Mouse (Mus musculus): ENCODE data around the gene Dnajc27. TPM values are rescaled to one million over a fixed set of nuclear protein-coding genes. Genes with fewer than 3 reads are reported as not detected.
A peak's percentile ranks its signal among the peaks of the same experiment; 100 is the strongest.

The Dnajc27 gene
- polyA plus RNA-seq, 1 experiment from 2014 or later = 25.8 TPM

DNA sequence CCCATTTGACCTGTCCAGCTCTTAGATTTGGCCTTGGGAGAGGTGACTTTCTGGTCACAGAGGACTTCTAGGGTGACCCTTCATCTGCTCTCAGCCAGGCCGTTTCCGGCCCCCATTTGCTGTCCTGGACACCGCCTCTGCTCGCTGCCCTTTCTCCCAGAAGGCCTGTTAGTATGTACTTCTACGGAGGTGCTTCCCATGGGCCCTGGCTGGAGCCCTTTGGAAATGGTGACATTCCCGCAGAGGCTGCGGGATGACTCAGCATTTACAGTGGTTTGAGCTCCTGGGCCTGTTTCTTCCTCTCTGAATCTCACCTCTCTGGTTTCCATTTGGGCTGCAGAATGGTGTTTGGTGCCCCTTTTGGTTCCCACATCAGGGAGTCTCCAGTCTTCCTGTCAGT is 45.0 kb downstream of the Dnajc27 start:
- WGBS = 85% methylated on average over 7 of the region's 7 CpGs
- no peak for ATAC-seq
- no peak overlapping the region for H3K4me3 ChIP-seq (ENCODE audit: low read depth, low read length)

DNA sequence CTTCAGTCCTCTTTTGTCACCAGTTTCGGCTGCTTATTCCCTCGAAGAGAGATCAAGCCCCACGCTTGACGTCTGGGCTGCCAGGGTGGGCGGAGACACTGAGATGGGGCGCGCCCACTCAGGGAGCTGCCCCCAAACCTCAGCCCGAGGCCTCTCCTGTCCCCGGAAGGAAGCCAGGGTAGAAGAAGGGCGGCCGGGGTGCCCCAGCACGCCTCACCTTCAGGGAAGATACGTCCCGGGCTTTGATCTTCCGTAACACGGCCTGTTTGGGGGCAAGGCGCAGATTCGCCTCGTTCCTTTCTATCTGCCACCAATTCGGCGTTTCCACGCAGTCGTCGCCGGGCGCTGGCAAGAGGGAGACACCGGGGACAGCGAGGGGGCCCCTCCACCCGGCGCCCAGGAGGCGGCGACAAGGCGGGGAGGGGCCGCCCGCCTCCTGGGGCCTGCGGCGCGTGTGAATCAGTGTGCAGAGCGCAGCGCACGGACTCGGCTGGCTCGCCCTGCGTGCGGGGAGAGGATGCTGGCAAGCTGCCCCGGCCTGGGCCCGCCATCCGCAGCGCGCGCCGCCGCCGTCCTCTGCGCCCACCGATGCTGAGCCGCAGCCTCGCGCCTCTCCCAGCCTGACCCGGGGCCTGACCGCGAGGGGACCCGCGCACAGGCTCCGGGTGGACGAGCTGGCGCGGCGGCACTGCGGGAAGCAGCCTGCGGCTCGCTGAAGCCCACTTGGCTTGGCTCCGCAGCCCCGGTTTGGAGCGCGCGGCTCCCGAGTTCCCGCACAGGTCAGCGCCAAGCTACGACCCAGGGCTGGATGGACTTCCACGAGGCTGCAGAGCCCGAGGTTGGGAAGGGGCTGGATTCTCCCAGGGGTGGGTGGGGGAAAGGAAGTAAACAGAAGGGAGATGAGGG is 50.8 kb downstream of the Dnajc27 start, which contains the start of gene Adcy3:
Gene Adcy3 (plus strand): TSS at position 163 of the 906 bp plus-strand sequence.
- no peaks in the 10 kb centered on the region for H3K27me3 ChIP-seq (ENCODE audit: control insufficient read depth, insufficient read depth, low read depth, low read length)
- no peaks in the 10 kb centered on the region for H3K9me3 ChIP-seq (replicated peaks; ENCODE audit: control insufficient read depth, low read length, poor library complexity, severe bottlenecking)
- H3K4me1 ChIP-seq (ENCODE audit: control insufficient read depth, insufficient read depth, low read length) = peaks cover 17% of the 10 kb centered on the region
- peak within 1 kb of the TSS; percentile 83 for H3K4me2 ChIP-seq (ENCODE audit: low read length)
- peak within 1 kb of the TSS; percentile 85 for H3K9ac ChIP-seq (ENCODE audit: low read depth, low read length)
- ATAC-seq = peak; percentile 89
- no peaks in the 10 kb centered on the region for H3K36me3 ChIP-seq (ENCODE audit: control insufficient read depth, insufficient read depth, low read length)
- H3K4me3 ChIP-seq (ENCODE audit: low read depth, low read length) = peak within 1 kb of the TSS; percentile 61
- peak within 1 kb of the TSS; percentile 79 for H3K27ac ChIP-seq (ENCODE audit: low read length)
- WGBS = under 1% methylated on average over 77 of the region's 83 CpGs

More for the DNA sequence above, 45.0 kb downstream of the Dnajc27 start:
- H3K27me3 ChIP-seq (ENCODE audit: control insufficient read depth, insufficient read depth, low read depth, low read length) = no peaks in the 10 kb centered on the region
- H3K27ac ChIP-seq (ENCODE audit: low read length) = no peak overlapping the region
- H3K36me3 ChIP-seq (ENCODE audit: control insufficient read depth, insufficient read depth, low read length) = no peaks in the 10 kb centered on the region
- no peaks in the 10 kb centered on the region for H3K9me3 ChIP-seq (replicated peaks; ENCODE audit: control insufficient read depth, low read length, poor library complexity, severe bottlenecking)
- H3K4me1 ChIP-seq (ENCODE audit: control insufficient read depth, insufficient read depth, low read length) = no peaks in the 10 kb centered on the region
- H3K4me2 ChIP-seq (ENCODE audit: low read length) = no peak overlapping the region
- no peak overlapping the region for H3K9ac ChIP-seq (ENCODE audit: low read depth, low read length)

DNA sequence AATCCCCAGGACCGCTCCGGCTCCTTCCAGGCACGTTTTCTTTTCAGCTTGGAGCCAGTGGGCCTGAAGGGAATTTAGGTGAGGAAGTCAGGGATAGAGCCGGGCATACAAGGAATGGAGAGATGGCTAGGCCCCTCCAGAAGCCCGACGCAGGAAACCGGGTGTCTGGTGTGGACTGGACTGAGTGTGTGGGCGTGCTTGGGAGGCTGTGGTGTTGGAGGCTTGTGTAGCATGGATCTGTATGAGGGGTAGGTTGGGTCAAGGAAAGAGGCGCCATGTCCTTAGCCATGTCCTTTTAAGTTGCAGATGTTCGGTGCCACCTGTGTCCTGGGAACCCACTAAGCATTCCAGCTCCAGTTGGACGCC is 51.4 kb downstream of the Dnajc27 start:
- WGBS = 33% methylated on average over 11 of the region's 11 CpGs
- no peaks in the 10 kb centered on the region for H3K9me3 ChIP-seq (replicated peaks; ENCODE audit: control insufficient read depth, low read length, poor library complexity, severe bottlenecking)
- H3K4me3 ChIP-seq (ENCODE audit: low read depth, low read length) = peak overlapping the region; percentile 61
- H3K27me3 ChIP-seq (ENCODE audit: control insufficient read depth, insufficient read depth, low read depth, low read length) = no peaks in the 10 kb centered on the region
- peaks cover 17% of the 10 kb centered on the region for H3K4me1 ChIP-seq (ENCODE audit: control insufficient read depth, insufficient read depth, low read length)
- no peaks in the 10 kb centered on the region for H3K36me3 ChIP-seq (ENCODE audit: control insufficient read depth, insufficient read depth, low read length)
- peak overlapping the region; percentile 85 for H3K9ac ChIP-seq (ENCODE audit: low read depth, low read length)
- ATAC-seq = peak; percentile 43
- H3K27ac ChIP-seq (ENCODE audit: low read length) = peak overlapping the region; percentile 79
- H3K4me2 ChIP-seq (ENCODE audit: low read length) = peak overlapping the region; percentile 83

DNA sequence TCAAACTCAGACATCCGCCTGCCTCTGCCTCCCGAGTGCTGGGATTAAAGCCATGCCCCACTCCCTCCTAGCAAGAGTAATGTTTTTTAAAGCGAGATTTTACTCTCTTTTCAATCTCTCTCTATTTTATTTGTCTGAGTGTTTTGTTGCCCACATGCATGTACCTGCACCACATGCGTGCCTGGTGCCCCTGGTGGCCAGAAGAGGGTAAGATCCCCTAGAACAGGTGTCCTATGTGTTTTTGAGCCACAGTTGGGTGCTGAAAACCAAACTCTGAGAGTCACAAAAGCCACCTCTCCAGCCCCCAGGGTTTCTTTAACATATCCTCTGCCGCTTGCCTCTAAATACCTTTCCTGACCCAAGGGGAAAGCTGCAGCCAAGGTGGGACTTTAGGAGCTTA is 60.8 kb downstream of the Dnajc27 start:
- H3K27ac ChIP-seq (ENCODE audit: low read length) = no peak overlapping the region
- no peaks in the 10 kb centered on the region; the same call in 1 of the 2 replicates for H3K4me1 ChIP-seq (ENCODE audit: control insufficient read depth, insufficient read depth, low read length)
- H3K9me3 ChIP-seq (replicated peaks; ENCODE audit: control insufficient read depth, low read length, poor library complexity, severe bottlenecking) = no peaks in the 10 kb centered on the region
- no peak overlapping the region for H3K4me2 ChIP-seq (ENCODE audit: low read length)
- WGBS = 89% methylated on average over 5 of the region's 5 CpGs
- H3K36me3 ChIP-seq (ENCODE audit: control insufficient read depth, insufficient read depth, low read length) = no peaks in the 10 kb centered on the region; the same call in 1 of the 2 replicates
- H3K4me3 ChIP-seq (ENCODE audit: low read depth, low read length) = no peak overlapping the region
- no peak for ATAC-seq
- no peak overlapping the region for H3K9ac ChIP-seq (ENCODE audit: low read depth, low read length)
- H3K27me3 ChIP-seq (ENCODE audit: control insufficient read depth, insufficient read depth, low read depth, low read length) = no peaks in the 10 kb centered on the region

DNA sequence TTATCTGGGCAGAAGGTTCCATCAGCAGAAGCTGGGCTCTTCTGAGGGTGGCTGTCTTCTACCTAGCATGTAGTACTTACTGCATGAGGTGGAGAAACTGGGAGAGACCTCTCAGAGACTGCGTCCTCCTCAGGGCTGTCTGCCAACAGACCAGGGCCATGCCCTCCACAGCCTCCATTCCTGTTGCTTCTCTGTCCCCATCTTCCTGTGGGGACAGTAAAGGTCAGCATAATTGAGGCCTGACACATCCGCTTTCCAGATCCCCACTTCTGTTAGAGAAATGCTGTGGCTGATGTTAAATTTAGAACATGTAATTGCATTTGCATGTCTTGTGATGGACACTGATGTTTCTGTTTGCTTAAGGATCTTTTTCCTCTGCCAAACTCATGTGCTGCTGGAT is 68.6 kb downstream of the Dnajc27 start:
- H3K27me3 ChIP-seq (ENCODE audit: control insufficient read depth, insufficient read depth, low read depth, low read length) = no peaks in the 10 kb centered on the region
- H3K4me2 ChIP-seq (ENCODE audit: low read length) = no peak overlapping the region
- H3K36me3 ChIP-seq (ENCODE audit: control insufficient read depth, insufficient read depth, low read length) = no peaks in the 10 kb centered on the region
- H3K4me3 ChIP-seq (ENCODE audit: low read depth, low read length) = no peak overlapping the region
- H3K27ac ChIP-seq (ENCODE audit: low read length) = no peak overlapping the region
- no peak overlapping the region for H3K9ac ChIP-seq (ENCODE audit: low read depth, low read length)
- WGBS = 93% methylated on average over 2 of the region's 2 CpGs
- ATAC-seq = no peak
- H3K4me1 ChIP-seq (ENCODE audit: control insufficient read depth, insufficient read depth, low read length) = no peaks in the 10 kb centered on the region
- no peaks in the 10 kb centered on the region for H3K9me3 ChIP-seq (replicated peaks; ENCODE audit: control insufficient read depth, low read length, poor library complexity, severe bottlenecking)

DNA sequence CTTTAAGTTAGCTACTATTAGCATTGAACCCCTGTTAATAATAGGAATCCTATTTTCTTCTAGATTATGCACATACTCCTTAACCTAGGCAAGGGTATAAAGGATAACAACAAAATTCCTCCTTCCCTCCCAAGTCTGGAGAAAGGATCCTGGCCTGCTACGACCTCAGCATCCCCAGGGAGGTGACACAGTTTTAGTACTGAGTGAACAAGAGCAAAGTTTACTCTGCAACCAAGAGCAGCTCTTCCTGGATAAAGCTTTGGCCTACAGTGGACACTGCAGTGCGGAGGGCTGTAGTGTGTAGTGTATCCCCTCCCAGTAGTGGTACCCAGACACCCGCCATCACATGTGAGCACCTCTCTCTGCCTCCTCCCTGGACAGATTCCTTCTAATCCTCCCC is 69.6 kb downstream of the Dnajc27 start:
- Histone ChIP-seq H3K36me3 (ENCODE audit: control insufficient read depth, insufficient read depth, low read length) (no peaks in the 10 kb centered on the region), H3K27me3 (ENCODE audit: control insufficient read depth, insufficient read depth, low read depth, low read length) (no peaks in the 10 kb centered on the region), H3K4me1 (ENCODE audit: control insufficient read depth, insufficient read depth, low read length) (no peaks in the 10 kb centered on the region), H3K4me2 (ENCODE audit: low read length) (no peak overlapping the region), H3K9me3 (replicated peaks; ENCODE audit: control insufficient read depth, low read length, poor library complexity, severe bottlenecking) (no peaks in the 10 kb centered on the region), H3K27ac (ENCODE audit: low read length) (no peak overlapping the region), H3K9ac (ENCODE audit: low read depth, low read length) (no peak overlapping the region), H3K4me3 (ENCODE audit: low read depth, low read length) (no peak overlapping the region)
- 85% methylated on average over 3 of the region's 3 CpGs for WGBS
- no peak for ATAC-seq

DNA sequence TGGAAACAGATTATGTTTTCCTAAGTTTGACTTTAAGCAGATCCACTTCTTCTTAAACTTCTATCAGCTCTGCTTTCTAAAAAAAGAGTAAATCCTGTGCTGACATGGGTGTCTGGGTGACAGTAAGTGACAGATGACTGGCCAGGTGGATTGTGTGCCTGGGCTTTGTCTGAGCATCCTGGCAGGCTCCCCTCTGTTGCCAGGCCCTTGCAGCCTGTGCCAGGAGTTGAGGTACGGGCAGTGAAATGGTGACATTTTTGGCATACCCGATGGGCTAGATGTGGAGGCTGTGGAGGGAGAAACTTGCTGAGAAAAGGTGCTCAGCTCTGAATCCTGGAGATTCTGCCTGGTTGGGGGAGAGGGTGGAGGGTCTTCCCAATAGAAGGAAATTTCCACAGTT is 75.1 kb downstream of the Dnajc27 start:
- Histone ChIP-seq H3K4me3 (ENCODE audit: low read depth, low read length) (no peak overlapping the region), H3K9ac (ENCODE audit: low read depth, low read length) (no peak overlapping the region), H3K27ac (ENCODE audit: low read length) (no peak overlapping the region), H3K4me1 (ENCODE audit: control insufficient read depth, insufficient read depth, low read length) (no peaks in the 10 kb centered on the region), H3K36me3 (ENCODE audit: control insufficient read depth, insufficient read depth, low read length) (no peaks in the 10 kb centered on the region), H3K4me2 (ENCODE audit: low read length) (no peak overlapping the region), H3K27me3 (ENCODE audit: control insufficient read depth, insufficient read depth, low read depth, low read length) (no peaks in the 10 kb centered on the region), H3K9me3 (replicated peaks; ENCODE audit: control insufficient read depth, low read length, poor library complexity, severe bottlenecking) (no peaks in the 10 kb centered on the region)
- no peak for ATAC-seq
- WGBS = 89% methylated on average over 2 of the region's 2 CpGs

DNA sequence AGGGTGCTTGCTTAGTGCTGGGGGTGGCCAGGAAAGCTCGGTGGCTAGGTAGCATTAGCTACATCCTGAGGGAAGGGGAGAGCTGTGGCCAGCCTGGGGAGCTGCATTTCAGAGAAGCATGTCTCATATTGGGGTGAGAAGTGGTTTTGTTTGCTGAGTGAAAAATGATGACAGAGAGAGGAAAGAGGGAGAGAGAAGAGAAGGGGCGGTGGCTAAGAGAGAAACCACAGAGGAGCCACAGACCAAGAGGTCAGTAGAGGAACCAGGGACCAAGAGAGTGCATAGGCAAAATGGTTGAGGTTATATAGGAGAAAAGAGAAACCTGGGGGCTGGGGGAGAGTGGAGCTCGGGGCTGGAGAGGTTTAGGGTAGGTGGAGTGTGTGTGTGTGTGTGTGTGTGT is 75.8 kb downstream of the Dnajc27 start:
- no peaks in the 10 kb centered on the region for H3K4me1 ChIP-seq (ENCODE audit: control insufficient read depth, insufficient read depth, low read length)
- no peak overlapping the region for H3K4me2 ChIP-seq (ENCODE audit: low read length)
- no peaks in the 10 kb centered on the region for H3K36me3 ChIP-seq (ENCODE audit: control insufficient read depth, insufficient read depth, low read length)
- no peak overlapping the region for H3K27ac ChIP-seq (ENCODE audit: low read length)
- no peak overlapping the region for H3K9ac ChIP-seq (ENCODE audit: low read depth, low read length)
- 88% methylated on average over 3 of the region's 3 CpGs for WGBS
- H3K9me3 ChIP-seq (replicated peaks; ENCODE audit: control insufficient read depth, low read length, poor library complexity, severe bottlenecking) = no peaks in the 10 kb centered on the region
- no peak for ATAC-seq
- no peaks in the 10 kb centered on the region for H3K27me3 ChIP-seq (ENCODE audit: control insufficient read depth, insufficient read depth, low read depth, low read length)
- H3K4me3 ChIP-seq (ENCODE audit: low read depth, low read length) = no peak overlapping the region

DNA sequence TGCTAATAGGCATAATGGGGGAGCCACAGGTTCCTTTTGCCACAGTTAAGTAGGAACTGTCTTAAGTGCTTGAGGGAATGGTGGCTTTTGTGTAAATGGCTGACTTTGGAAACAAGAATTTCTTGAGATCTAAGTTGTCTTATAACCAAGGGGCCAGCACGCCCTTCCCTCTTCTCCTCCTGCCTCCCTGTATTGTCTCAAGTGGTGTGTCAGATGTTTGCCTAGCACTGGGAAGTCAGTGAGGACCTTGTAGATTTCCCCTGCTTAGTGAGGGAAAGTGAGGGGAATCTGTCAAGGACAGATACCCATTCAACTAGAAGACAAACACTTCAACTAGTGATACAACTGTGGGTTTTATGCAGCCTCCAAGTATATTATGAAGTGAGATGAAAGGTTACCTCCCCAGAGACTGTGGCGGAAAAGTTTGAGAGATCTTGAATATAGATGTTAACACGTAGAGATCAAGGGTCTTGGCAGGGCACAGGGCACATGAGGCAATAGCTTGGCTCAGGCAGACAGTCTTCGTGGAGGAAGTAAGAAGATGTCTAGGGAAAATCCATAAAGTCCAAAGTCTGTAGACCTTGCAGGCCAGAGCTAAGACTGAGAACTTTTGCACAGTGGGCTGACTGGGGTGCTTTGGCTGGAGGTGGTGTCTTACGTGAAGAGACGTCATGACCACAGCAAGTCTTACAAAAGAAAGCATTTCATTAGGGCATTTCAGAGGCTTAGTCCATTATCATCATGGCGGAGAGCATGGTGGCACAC is 76.7 kb downstream of the Dnajc27 start:
- no peak for ATAC-seq
- no peak overlapping the region for H3K4me2 ChIP-seq (ENCODE audit: low read length)
- 91% methylated on average over 7 of the region's 7 CpGs for WGBS
- no peak overlapping the region for H3K9ac ChIP-seq (ENCODE audit: low read depth, low read length)
- H3K4me3 ChIP-seq (ENCODE audit: low read depth, low read length) = no peak overlapping the region
- H3K9me3 ChIP-seq (replicated peaks; ENCODE audit: control insufficient read depth, low read length, poor library complexity, severe bottlenecking) = no peaks in the 10 kb centered on the region
- no peaks in the 10 kb centered on the region for H3K36me3 ChIP-seq (ENCODE audit: control insufficient read depth, insufficient read depth, low read length)
- H3K4me1 ChIP-seq (ENCODE audit: control insufficient read depth, insufficient read depth, low read length) = no peaks in the 10 kb centered on the region
- H3K27me3 ChIP-seq (ENCODE audit: control insufficient read depth, insufficient read depth, low read depth, low read length) = no peaks in the 10 kb centered on the region
- H3K27ac ChIP-seq (ENCODE audit: low read length) = no peak overlapping the region
